Mouse (Mus musculus) embryonic facial prominence, embryonic 10.5 days (tissue): ENCODE measurements around the gene Adh1. TPM values are rescaled to one million over a fixed set of nuclear protein-coding genes. Genes with fewer than 3 reads are reported as not detected.
A peak's percentile ranks its signal among the peaks of the same experiment; 100 is the strongest.

ENCODE experiments used
- DNase-seq: peaks from one replicate; pipeline ENCODE4 v3.0.0-alpha.2; 2017; ENCODE audit warnings: low spot score
- H3K27ac ChIP-seq: fragments of 300-500 bp; sonication (generic); replicated peaks from 2 replicates; pipeline ENCODE4 v1.5.1; 2016; ENCODE audit warnings: mild to moderate bottlenecking
- H3K27me3 ChIP-seq: fragments of 300-500 bp; sonication (generic); replicated peaks from 2 replicates; pipeline ENCODE4 v1.6.1; 2016; ENCODE audit warnings: low read depth, mild to moderate bottlenecking; ENCODE audit not compliant: poor library complexity, severe bottlenecking
- H3K36me3 ChIP-seq: fragments of 300-500 bp; sonication (generic); replicated peaks from 2 replicates; pipeline ENCODE4 v1.6.1; 2016; ENCODE audit warnings: mild to moderate bottlenecking, moderate library complexity
- H3K4me1 ChIP-seq: fragments of 300-500 bp; sonication (generic); 2 replicates; pipeline ENCODE4 v1.6.1; 2016
- H3K4me3 ChIP-seq: fragments of 300-500 bp; sonication (generic); 2 replicates; pipeline ENCODE4 v1.5.1; 2016; ENCODE audit warnings: mild to moderate bottlenecking, moderate library complexity
- H3K9me3 ChIP-seq: fragments of 300-500 bp; sonication (generic); 2 replicates; pipeline ENCODE4 v1.6.1; 2016; ENCODE audit warnings: mild to moderate bottlenecking
- WGBS: fragments of 180-500 bp; shearing (Covaris S2); methylation state at CpG from one replicate; pipeline ENCODE4 v1.1.7; 2016; 5-methylcytosine and 5-hydroxymethylcytosine counted together
- polyA plus RNA-seq: library from polyadenylated mRNA; unstranded; fragments of >200 nt; fragmentation: Nextera tagmentation; extraction: Ambion mirVana; gene quantifications from 2 replicates; pipeline ENCODE4 v1.2.1, GENCODE M21; 2016

The Adh1 gene
- polyA plus RNA-seq, 1 experiment from 2014 or later, result not detected

GRCm38 (mm10) chr3:138303771-138304488 is 43.1 kb downstream of the Adh1 start:
- Histone ChIP-seq H3K27me3 (no peaks in the 10 kb centered on the region), H3K36me3 (no peaks in the 10 kb centered on the region), H3K4me3 (no peak overlapping the region), H3K9me3 (0 out of 2 replicates have a peak, but pooled peaks cover 2% of the 10 kb centered on the region), H3K4me1 (peaks cover 31% of the 10 kb centered on the region), H3K27ac (no peak overlapping the region; the same call in 1 of the 2 replicates)
- WGBS, result 79% methylated on average over 6 of the region's 6 CpGs
- DNase-seq, result peak; percentile 12

GRCm38 (mm10) chr3:138304489-138304871 is 43.7 kb downstream of the Adh1 start:
- Histone ChIP-seq H3K4me3 (no peak overlapping the region), H3K9me3 (no peaks in the 10 kb centered on the region), H3K4me1 (peaks cover 31% of the 10 kb centered on the region), H3K36me3 (no peaks in the 10 kb centered on the region), H3K27ac (no peak overlapping the region), H3K27me3 (no peaks in the 10 kb centered on the region)
- DNase-seq, result no peak
- 64% methylated on average over 4 of the region's 4 CpGs for whole genome bisulfite sequencing

GRCm38 (mm10) chr3:138305486-138306289 is 44.9 kb downstream of the Adh1 start:
- Histone ChIP-seq H3K27me3 (no peaks in the 10 kb centered on the region), H3K4me1 (peaks cover 31% of the 10 kb centered on the region), H3K27ac (peak overlapping the region; percentile 54; the same call in 1 of the 2 replicates), H3K9me3 (no peaks in the 10 kb centered on the region), H3K36me3 (no peaks in the 10 kb centered on the region), H3K4me3 (no peak overlapping the region)
- 74% methylated on average over 10 of the region's 10 CpGs for WGBS
- DNase-seq, result no peak

GRCm38 (mm10) chr3:138306290-138306683 is 45.5 kb downstream of the Adh1 start:
- H3K36me3 ChIP-seq, result no peaks in the 10 kb centered on the region
- H3K27me3 ChIP-seq, result no peaks in the 10 kb centered on the region
- H3K4me1 ChIP-seq, result peaks cover 31% of the 10 kb centered on the region
- DNase-seq, result no peak
- peak overlapping the region; percentile 54 for H3K27ac ChIP-seq
- 59% methylated on average over 8 of the region's 8 CpGs for WGBS
- no peak overlapping the region for H3K4me3 ChIP-seq
- H3K9me3 ChIP-seq, result no peaks in the 10 kb centered on the region

- H3K36me3 ChIP-seq, result no peaks in the 10 kb centered on the region
- no peaks in the 10 kb centered on the region for H3K9me3 ChIP-seq
- WGBS, result 91% methylated on average over 8 of the region's 8 CpGs
- no peak overlapping the region for H3K27ac ChIP-seq
- peaks cover 15% of the 10 kb centered on the region for H3K4me1 ChIP-seq
- no peak for DNase-seq
- H3K4me3 ChIP-seq, result no peak overlapping the region
- no peaks in the 10 kb centered on the region for H3K27me3 ChIP-seq
These were observed 49.1 kb downstream of the Adh1 start for GRCm38 (mm10) chr3:138309910-138310309.

- H3K9me3 ChIP-seq, result no peaks in the 10 kb centered on the region
- DNase-seq, result no peak
- 80% methylated on average over 6 of the region's 6 CpGs for WGBS
These were observed 50.2 kb downstream of the Adh1 start for GRCm38 (mm10) chr3:138311015-138311414.

GRCm38 (mm10) chr3:138312965-138313364 is 52.2 kb downstream of the Adh1 start, which contains the start of gene Adh6a:
Gene Adh6a, plus strand, starts transcription at chr3:138313286.
- WGBS, result 84% methylated on average over 5 of the region's 5 CpGs
- H3K9me3 ChIP-seq, result no peaks in the 10 kb centered on the region
- no peak within 1 kb of the TSS for H3K27ac ChIP-seq
- DNase-seq, result no peak
- no peaks in the 10 kb centered on the region for H3K4me1 ChIP-seq
- no peak within 1 kb of the TSS for H3K4me3 ChIP-seq
- H3K36me3 ChIP-seq, result no peaks in the 10 kb centered on the region
- H3K27me3 ChIP-seq, result no peaks in the 10 kb centered on the region

More at GRCm38 (mm10) chr3:138311015-138311414, 50.2 kb downstream of the Adh1 start:
- Histone ChIP-seq H3K27me3 (no peaks in the 10 kb centered on the region), H3K4me1 (peaks cover 6% of the 10 kb centered on the region; the same call in 1 of the 2 replicates), H3K4me3 (no peak overlapping the region), H3K27ac (no peak overlapping the region), H3K36me3 (no peaks in the 10 kb centered on the region)

GRCm38 (mm10) chr3:138316908-138317472 is 56.2 kb downstream of the Adh1 start:
- Histone ChIP-seq H3K36me3 (no peaks in the 10 kb centered on the region), H3K27me3 (no peaks in the 10 kb centered on the region), H3K9me3 (no peaks in the 10 kb centered on the region), H3K27ac (no peak overlapping the region), H3K4me3 (no peak overlapping the region), H3K4me1 (no peaks in the 10 kb centered on the region)
- no peak for DNase-seq
- WGBS, result 86% methylated on average over 2 of the region's 2 CpGs

GRCm38 (mm10) chr3:138325001-138325400 is 64.2 kb downstream of the Adh1 start:
- Histone ChIP-seq H3K9me3 (no peaks in the 10 kb centered on the region), H3K4me3 (no peak overlapping the region), H3K27me3 (no peaks in the 10 kb centered on the region), H3K27ac (no peak overlapping the region), H3K4me1 (no peaks in the 10 kb centered on the region), H3K36me3 (no peaks in the 10 kb centered on the region)
- no peak for DNase-seq
- WGBS, result 94% methylated on average over 17 of the region's 17 CpGs

- no peak for DNase-seq
- no peaks in the 10 kb centered on the region for H3K36me3 ChIP-seq
- no peaks in the 10 kb centered on the region for H3K27me3 ChIP-seq
- WGBS, result 94% methylated on average over 6 of the region's 6 CpGs
- H3K27ac ChIP-seq, result no peak overlapping the region
- H3K4me3 ChIP-seq, result no peak overlapping the region
- no peaks in the 10 kb centered on the region for H3K4me1 ChIP-seq
- H3K9me3 ChIP-seq, result no peaks in the 10 kb centered on the region
These were observed 64.7 kb downstream of the Adh1 start for GRCm38 (mm10) chr3:138325466-138325865.

- Histone ChIP-seq H3K9me3 (no peaks in the 10 kb centered on the region), H3K36me3 (no peaks in the 10 kb centered on the region), H3K27me3 (no peaks in the 10 kb centered on the region), H3K27ac (no peak overlapping the region), H3K4me1 (no peaks in the 10 kb centered on the region), H3K4me3 (no peak overlapping the region)
- no peak for DNase-seq
- WGBS, result 87% methylated on average over 8 of the region's 8 CpGs
These were observed 73.1 kb downstream of the Adh1 start for GRCm38 (mm10) chr3:138333910-138334309.

GRCm38 (mm10) chr3:138334320-138334719 is 73.5 kb downstream of the Adh1 start:
- 82% methylated on average over 4 of the region's 4 CpGs for WGBS
- H3K4me1 ChIP-seq, result no peaks in the 10 kb centered on the region

More at GRCm38 (mm10) chr3:138334320-138334719, 73.5 kb downstream of the Adh1 start:
- Histone ChIP-seq H3K27ac (no peak overlapping the region), H3K4me3 (no peak overlapping the region), H3K36me3 (no peaks in the 10 kb centered on the region), H3K9me3 (no peaks in the 10 kb centered on the region), H3K27me3 (no peaks in the 10 kb centered on the region)
- DNase-seq, result no peak
